Mouse (Mus musculus): Measurements from ENCODE around the gene Pcsk5. TPM values are rescaled to one million over a fixed set of nuclear protein-coding genes. Genes with fewer than 3 reads are reported as not detected.

Gene Pcsk5
- 5.2 and 5.4 TPM in 2 replicates for polyA plus RNA-seq (2015; fragmentation: Nextera tagmentation; extraction: Ambion mirVana)

GRCm38 (mm10) chr19:17837471-17837859, at the start of gene Pcsk5:
TSS of gene Pcsk5 (minus strand) at chr19:17837632.
- Histone ChIP-seq H3K27me3 (no peaks in the 10 kb centered on the region; the same call in 1 of the 2 replicates), H3K27ac (peak within 1 kb of the TSS; percentile 76), H3K9me3 (replicated peaks) (no peaks in the 10 kb centered on the region), H3K4me1 (peaks cover 19% of the 10 kb centered on the region), H3K4me2 (peak within 1 kb of the TSS; percentile 94), H3K4me3 (peak within 1 kb of the TSS; percentile 70), H3K9ac (peak within 1 kb of the TSS; percentile 76), H3K36me3 (ENCODE audit: poor library complexity, severe bottlenecking) (no peaks in the 10 kb centered on the region)
- under 1% methylated on average over 35 of the region's 36 CpGs for WGBS
- ATAC-seq, result peak; percentile 97

- Histone ChIP-seq H3K4me2 (no peak overlapping the region), H3K9ac (no peak overlapping the region), H3K9me3 (replicated peaks) (no peaks in the 10 kb centered on the region), H3K36me3 (ENCODE audit: poor library complexity, severe bottlenecking) (no peaks in the 10 kb centered on the region), H3K27me3 (no peaks in the 10 kb centered on the region), H3K4me1 (0 out of 2 replicates have a peak, but pooled peaks cover 2% of the 10 kb centered on the region), H3K4me3 (no peak overlapping the region), H3K27ac (no peak overlapping the region)
- ATAC-seq, result no peak
- 92% methylated on average over 7 of the region's 7 CpGs for WGBS
Measured at GRCm38 (mm10) chr19:17875804-17876203, 38.4 kb upstream of the Pcsk5 start.

- Histone ChIP-seq H3K4me2 (no peak overlapping the region), H3K36me3 (ENCODE audit: poor library complexity, severe bottlenecking) (no peaks in the 10 kb centered on the region), H3K4me3 (no peak overlapping the region), H3K27ac (no peak overlapping the region), H3K9ac (no peak overlapping the region), H3K9me3 (replicated peaks) (no peaks in the 10 kb centered on the region), H3K4me1 (0 out of 2 replicates have a peak, but pooled peaks cover 2% of the 10 kb centered on the region), H3K27me3 (no peaks in the 10 kb centered on the region)
- ATAC-seq, result no peak
- WGBS, result 64% methylated on average over 2 of the region's 2 CpGs
Measured at GRCm38 (mm10) chr19:17874388-17874787, 37.0 kb upstream of the Pcsk5 start.

- no peak overlapping the region for H3K4me3 ChIP-seq
- no peaks in the 10 kb centered on the region for H3K27me3 ChIP-seq
- no peaks in the 10 kb centered on the region for H3K36me3 ChIP-seq (ENCODE audit: poor library complexity, severe bottlenecking)
- H3K4me1 ChIP-seq, result 0 out of 2 replicates have a peak, but pooled peaks cover 2% of the 10 kb centered on the region
- 64% methylated on average over 2 of the region's 2 CpGs for WGBS
- no peak for ATAC-seq
- H3K9ac ChIP-seq, result no peak overlapping the region
- H3K27ac ChIP-seq, result no peak overlapping the region
- no peak overlapping the region for H3K4me2 ChIP-seq
- no peaks in the 10 kb centered on the region for H3K9me3 ChIP-seq (replicated peaks)
Measured at GRCm38 (mm10) chr19:17873755-17874154, 36.3 kb upstream of the Pcsk5 start.

- H3K4me3 ChIP-seq, result no peak overlapping the region
- H3K36me3 ChIP-seq (ENCODE audit: poor library complexity, severe bottlenecking), result no peaks in the 10 kb centered on the region
- no peaks in the 10 kb centered on the region for H3K27me3 ChIP-seq
- no peaks in the 10 kb centered on the region for H3K9me3 ChIP-seq (replicated peaks)
- no peak for ATAC-seq
- H3K27ac ChIP-seq, result no peak overlapping the region
- 85% methylated on average over 3 of the region's 3 CpGs for WGBS
- no peaks in the 10 kb centered on the region for H3K4me1 ChIP-seq
- no peak overlapping the region for H3K9ac ChIP-seq
- no peak overlapping the region for H3K4me2 ChIP-seq
Measured at GRCm38 (mm10) chr19:17866317-17866891, 29.0 kb upstream of the Pcsk5 start.

- no peak overlapping the region for H3K27ac ChIP-seq
- H3K4me2 ChIP-seq, result no peak overlapping the region
- H3K27me3 ChIP-seq, result no peaks in the 10 kb centered on the region
- no peaks in the 10 kb centered on the region for H3K9me3 ChIP-seq (replicated peaks)
- no peak overlapping the region for H3K9ac ChIP-seq
- no peak overlapping the region for H3K4me3 ChIP-seq
- H3K4me1 ChIP-seq, result peaks cover 9% of the 10 kb centered on the region
- 29% methylated on average over 4 of the region's 4 CpGs for WGBS
- H3K36me3 ChIP-seq (ENCODE audit: poor library complexity, severe bottlenecking), result no peaks in the 10 kb centered on the region
- peak; percentile 61; the same call in 1 of the 2 replicates for ATAC-seq
Measured at GRCm38 (mm10) chr19:17860351-17861014, 23.1 kb upstream of the Pcsk5 start.

- H3K4me2 ChIP-seq, result no peak overlapping the region
- no peak overlapping the region for H3K9ac ChIP-seq
- no peak overlapping the region for H3K4me3 ChIP-seq
- H3K27me3 ChIP-seq, result no peaks in the 10 kb centered on the region
- H3K4me1 ChIP-seq, result peaks cover 9% of the 10 kb centered on the region
- no peak for ATAC-seq
- H3K9me3 ChIP-seq (replicated peaks), result no peaks in the 10 kb centered on the region
- 64% methylated on average over 3 of the region's 3 CpGs for WGBS
- no peaks in the 10 kb centered on the region for H3K36me3 ChIP-seq (ENCODE audit: poor library complexity, severe bottlenecking)
- H3K27ac ChIP-seq, result no peak overlapping the region
Measured at GRCm38 (mm10) chr19:17856741-17857140, 19.3 kb upstream of the Pcsk5 start.

GRCm38 (mm10) chr19:17848417-17848816, 11.0 kb upstream of the Pcsk5 start:
- H3K4me1 ChIP-seq, result no peaks in the 10 kb centered on the region
- no peaks in the 10 kb centered on the region for H3K9me3 ChIP-seq (replicated peaks)
- 89% methylated on average over 2 of the region's 2 CpGs for WGBS
- ATAC-seq, result no peak
- no peaks in the 10 kb centered on the region for H3K27me3 ChIP-seq
- no peak overlapping the region for H3K4me2 ChIP-seq
- H3K27ac ChIP-seq, result no peak overlapping the region
- H3K36me3 ChIP-seq (ENCODE audit: poor library complexity, severe bottlenecking), result no peaks in the 10 kb centered on the region
- H3K9ac ChIP-seq, result no peak overlapping the region
- H3K4me3 ChIP-seq, result no peak overlapping the region

- ATAC-seq, result no peak
- H3K27me3 ChIP-seq, result no peaks in the 10 kb centered on the region
Measured at GRCm38 (mm10) chr19:17845967-17846366, 8.5 kb upstream of the Pcsk5 start.

GRCm38 (mm10) chr19:17841586-17841985, 4.2 kb upstream of the Pcsk5 start:
- Histone ChIP-seq H3K36me3 (ENCODE audit: poor library complexity, severe bottlenecking) (no peaks in the 10 kb centered on the region), H3K4me3 (no peak overlapping the region), H3K4me1 (peaks cover 6% of the 10 kb centered on the region), H3K4me2 (no peak overlapping the region), H3K27ac (no peak overlapping the region), H3K9ac (no peak overlapping the region), H3K9me3 (replicated peaks) (no peaks in the 10 kb centered on the region), H3K27me3 (no peaks in the 10 kb centered on the region)
- 91% methylated on average over 2 of the region's 2 CpGs for WGBS
- no peak for ATAC-seq

More at GRCm38 (mm10) chr19:17845967-17846366, 8.5 kb upstream of the Pcsk5 start:
- Histone ChIP-seq H3K4me1 (no peaks in the 10 kb centered on the region), H3K27ac (no peak overlapping the region), H3K4me3 (no peak overlapping the region), H3K36me3 (ENCODE audit: poor library complexity, severe bottlenecking) (no peaks in the 10 kb centered on the region), H3K9ac (no peak overlapping the region), H3K4me2 (no peak overlapping the region), H3K9me3 (replicated peaks) (no peaks in the 10 kb centered on the region)
- 66% methylated on average over 5 of the region's 5 CpGs for whole genome bisulfite sequencing

- 78% methylated on average over 1 of the region's 1 CpGs for WGBS
- Histone ChIP-seq H3K27ac (no peak overlapping the region), H3K36me3 (ENCODE audit: poor library complexity, severe bottlenecking) (no peaks in the 10 kb centered on the region), H3K9me3 (replicated peaks) (no peaks in the 10 kb centered on the region), H3K4me3 (no peak overlapping the region), H3K4me1 (peaks cover 19% of the 10 kb centered on the region), H3K27me3 (no peaks in the 10 kb centered on the region; the same call in 1 of the 2 replicates), H3K9ac (no peak overlapping the region), H3K4me2 (no peak overlapping the region)
- ATAC-seq, result no peak
Measured at GRCm38 (mm10) chr19:17839856-17840255, 2.4 kb upstream of the Pcsk5 start.

- ATAC-seq, result peak; percentile 86
- Histone ChIP-seq H3K36me3 (ENCODE audit: poor library complexity, severe bottlenecking) (no peaks in the 10 kb centered on the region), H3K4me1 (peaks cover 19% of the 10 kb centered on the region), H3K4me2 (peak overlapping the region; percentile 94), H3K27ac (peak overlapping the region; percentile 76), H3K9me3 (replicated peaks) (no peaks in the 10 kb centered on the region), H3K4me3 (peak overlapping the region; percentile 70), H3K27me3 (no peaks in the 10 kb centered on the region; the same call in 1 of the 2 replicates), H3K9ac (peak overlapping the region; percentile 76)
- WGBS, result under 1% methylated on average over 55 of the region's 72 CpGs
Measured at GRCm38 (mm10) chr19:17836566-17837470, 614 bp downstream of the Pcsk5 start.
